Mouse (Mus musculus) left cerebral cortex, postnatal 4 days (tissue): ENCODE measurements around the gene Otx2. TPM values are rescaled to one million over a fixed set of nuclear protein-coding genes. Genes with fewer than 3 reads are reported as not detected.

Experiments used
- total RNA-seq, 2 experiments: library from RNA; stranded (reverse); gene quantifications; 2 replicates each; pipeline ENCODE4 v1.2.3; 2021

Gene Otx2
- total RNA-seq, 2 experiments from 2014 or later = 0.36 to 0.64 TPM

Other genes with a start within 250 kb of the Otx2 start
- 10 to 100 TPM; 18.4 to 21.3 TPM for gene Tmem260, start 227.7 kb downstream of the Otx2 start, total RNA-seq